Mouse (Mus musculus): ENCODE results near the gene Tpk1.

DNA sequence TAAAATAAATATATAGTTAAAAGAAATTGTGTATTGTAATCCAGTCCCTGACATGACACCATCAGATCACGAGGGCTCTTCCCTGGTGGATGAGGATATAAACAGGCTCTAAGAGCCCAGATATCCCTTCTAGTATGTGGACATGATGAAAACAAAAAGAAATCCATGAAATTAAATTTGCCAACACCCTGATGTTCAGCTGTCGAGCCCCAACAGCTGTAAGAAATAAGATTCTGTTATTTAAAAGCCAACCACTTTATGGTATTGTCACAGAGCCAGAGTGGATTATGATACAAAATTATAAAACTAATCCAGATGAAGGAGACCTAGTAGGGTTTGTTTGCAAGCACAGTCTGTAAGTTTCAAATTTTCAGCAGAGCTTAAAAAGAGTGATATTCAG, 207.0 kb downstream of the Tpk1 start:
- TF ChIP-seq CTCF (IDR thresholded peaks at IDR 0.05; ENCODE audit: extremely low read depth, insufficient read depth, low read length): no peak
- no peak for TF ChIP-seq POLR2A (IDR thresholded peaks at IDR 0.05; ENCODE audit: extremely low read depth, insufficient read depth, low read length)

All from cortical plate, adult 2 months (tissue).